Mouse (Mus musculus) stomach, embryonic 15.5 days (tissue): ENCODE data around the gene Cckbr. TPM values are rescaled to one million over a fixed set of nuclear protein-coding genes. Genes with fewer than 3 reads are reported as not detected.

Experiments used
- ATAC-seq: fragments of 200-750 bp; cut with Nextera tagmentation; 2 replicates; pipeline ENCODE4 v1.8.0; 2017; ENCODE audit warnings: low read depth, moderate number of reproducible peaks, moderate TSS enrichment; ENCODE audit not compliant: insufficient read depth, low FRiP score
- H3K27ac ChIP-seq: fragments of 300-500 bp; sonication (generic); 2 replicates; pipeline ENCODE4 v1.5.1; 2015; ENCODE audit warnings: mild to moderate bottlenecking, inconsistent platforms
- H3K27me3 ChIP-seq: fragments of 300-500 bp; sonication (generic); replicated peaks from 2 replicates; pipeline ENCODE4 v1.6.1; 2015; ENCODE audit warnings: inconsistent platforms
- H3K36me3 ChIP-seq: fragments of 300-500 bp; sonication (generic); 2 replicates; pipeline ENCODE4 v1.6.1; 2015; ENCODE audit warnings: inconsistent platforms
- H3K4me1 ChIP-seq: fragments of 300-500 bp; sonication (generic); 2 replicates; pipeline ENCODE4 v1.6.1; 2015; ENCODE audit warnings: inconsistent platforms
- H3K4me2 ChIP-seq: fragments of 300-500 bp; sonication (generic); 2 replicates; pipeline ENCODE4 v1.6.1; 2015; ENCODE audit warnings: mild to moderate bottlenecking, inconsistent platforms
- H3K4me3 ChIP-seq: fragments of 300-500 bp; sonication (generic); replicated peaks from 2 replicates; pipeline ENCODE4 v1.5.1; 2015; ENCODE audit warnings: inconsistent platforms
- H3K9ac ChIP-seq: fragments of 300-500 bp; sonication (generic); 2 replicates; pipeline ENCODE4 v1.6.1; 2015; ENCODE audit warnings: inconsistent platforms
- H3K9me3 ChIP-seq: fragments of 300-500 bp; sonication (generic); 2 replicates; pipeline ENCODE4 v1.6.1; 2016; ENCODE audit warnings: inconsistent platforms
- WGBS: fragments of 180-500 bp; shearing (Covaris S2); methylation state at CpG from one replicate; pipeline ENCODE4 v1.1.7; 2015; 5-methylcytosine and 5-hydroxymethylcytosine counted together
- polyA plus RNA-seq: library from polyadenylated mRNA; unstranded; fragments of >200 nt; fragmentation: Nextera tagmentation; extraction: Ambion mirVana; gene quantifications from 2 replicates; pipeline ENCODE4 v1.2.1, GENCODE M21; 2015

Gene Cckbr
- polyA plus RNA-seq, 1 experiment from 2014 or later: 0.57 TPM

DNA sequence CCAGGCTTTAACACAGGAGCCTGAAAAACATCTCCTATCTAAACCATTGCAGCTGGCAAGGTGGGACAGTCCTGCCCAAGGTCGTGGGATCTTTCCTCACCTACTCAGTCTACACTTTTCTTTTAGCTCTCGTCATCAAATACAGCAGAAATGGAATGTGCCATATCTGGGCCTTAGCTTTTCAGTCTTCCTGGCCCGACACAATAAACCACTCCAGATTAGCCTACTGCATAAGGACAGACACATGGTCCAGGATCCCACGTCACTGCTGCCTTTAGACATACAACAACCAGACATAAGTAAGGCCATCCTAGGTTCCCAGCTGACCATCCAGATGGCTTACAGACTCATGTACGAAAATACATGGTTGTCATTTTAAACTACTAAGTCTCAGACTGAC, 84.6 kb downstream of the Cckbr start:
- WGBS: 81% methylated on average over 5 of the region's 5 CpGs
- ATAC-seq: no peak
- no peaks in the 10 kb centered on the region for H3K9me3 ChIP-seq

DNA sequence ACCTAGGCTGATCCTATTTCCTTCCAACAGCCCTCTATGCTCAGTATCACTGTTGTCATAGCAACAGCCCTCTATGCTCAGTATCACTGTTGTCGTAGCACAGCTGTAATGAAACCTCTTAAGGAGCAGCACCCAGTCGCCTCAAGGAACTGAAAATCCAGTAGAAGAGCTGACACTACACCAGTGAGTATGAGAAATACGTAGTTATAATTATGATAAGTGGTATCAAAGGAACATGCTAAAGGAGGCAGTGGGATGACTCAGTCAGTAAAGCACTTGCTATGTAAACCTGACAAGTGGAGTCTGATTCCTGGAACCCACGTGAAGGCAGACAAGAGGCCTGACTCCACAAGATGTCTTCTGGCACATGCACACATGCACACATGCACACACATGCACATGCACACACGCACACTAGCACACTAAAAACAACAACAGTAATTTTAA, 88.3 kb downstream of the Cckbr start:
- Histone ChIP-seq H3K4me2 (no peak overlapping the region), H3K4me3 (no peak overlapping the region), H3K27me3 (no peaks in the 10 kb centered on the region), H3K4me1 (no peaks in the 10 kb centered on the region), H3K9me3 (no peaks in the 10 kb centered on the region), H3K27ac (no peak overlapping the region), H3K9ac (no peak overlapping the region), H3K36me3 (no peaks in the 10 kb centered on the region)
- 48% methylated on average over 5 of the region's 5 CpGs for WGBS
- no peak for ATAC-seq

More for the DNA sequence above, 84.6 kb downstream of the Cckbr start:
- Histone ChIP-seq H3K9ac (no peak overlapping the region), H3K36me3 (no peaks in the 10 kb centered on the region), H3K4me3 (no peak overlapping the region), H3K27ac (no peak overlapping the region), H3K4me1 (no peaks in the 10 kb centered on the region), H3K4me2 (no peak overlapping the region), H3K27me3 (no peaks in the 10 kb centered on the region)

DNA sequence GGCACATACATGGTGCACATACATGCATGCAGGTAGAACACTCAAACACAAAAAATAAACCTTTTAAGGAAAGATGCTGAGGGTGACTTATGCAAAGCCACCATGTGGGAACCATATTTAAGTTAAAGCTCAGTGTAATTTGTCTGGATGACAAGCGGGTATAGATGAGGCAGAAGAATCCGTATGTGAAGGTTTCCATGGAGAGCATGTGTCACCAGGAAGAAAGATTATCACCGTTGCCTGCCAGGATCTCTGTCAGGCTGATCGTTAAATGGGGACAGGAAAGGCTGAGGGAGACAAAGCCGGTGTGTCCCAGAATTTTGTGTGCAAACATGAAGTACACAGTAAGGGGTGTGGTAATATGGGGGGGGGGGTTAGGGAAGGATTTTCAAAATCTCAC, 89.0 kb downstream of the Cckbr start:
- H3K9me3 ChIP-seq: no peaks in the 10 kb centered on the region
- H3K9ac ChIP-seq: no peak overlapping the region
- no peaks in the 10 kb centered on the region for H3K27me3 ChIP-seq
- 31% methylated on average over 5 of the region's 5 CpGs for WGBS
- no peaks in the 10 kb centered on the region for H3K4me1 ChIP-seq
- H3K27ac ChIP-seq: no peak overlapping the region
- no peak overlapping the region for H3K4me2 ChIP-seq
- no peak overlapping the region for H3K4me3 ChIP-seq
- H3K36me3 ChIP-seq: no peaks in the 10 kb centered on the region
- ATAC-seq: no peak

DNA sequence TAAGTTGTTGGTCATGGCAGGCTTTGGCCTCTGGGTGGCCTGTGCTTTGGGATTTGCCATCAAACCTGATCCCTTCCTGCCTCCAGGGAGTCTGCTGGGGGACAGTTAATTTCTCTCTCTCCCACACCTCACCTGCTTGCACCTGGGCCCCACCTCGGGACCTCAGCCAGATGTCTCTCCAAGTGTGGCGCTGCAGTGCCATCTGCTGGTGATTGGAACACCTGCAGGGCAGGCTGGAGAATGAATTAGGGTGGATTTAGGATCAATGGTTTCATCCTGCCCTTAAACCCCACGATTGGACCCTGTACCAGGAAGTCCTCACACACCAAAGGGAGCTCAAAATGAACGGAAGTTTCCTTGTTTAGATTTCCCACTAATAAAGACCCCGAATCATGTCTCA, 89.6 kb downstream of the Cckbr start:
- no peaks in the 10 kb centered on the region for H3K4me1 ChIP-seq
- ATAC-seq: no peak
- WGBS: 10% methylated on average over 5 of the region's 5 CpGs
- no peak overlapping the region for H3K27ac ChIP-seq
- H3K27me3 ChIP-seq: no peaks in the 10 kb centered on the region
- no peak overlapping the region for H3K9ac ChIP-seq
- H3K4me3 ChIP-seq: no peak overlapping the region
- H3K9me3 ChIP-seq: no peaks in the 10 kb centered on the region
- no peak overlapping the region for H3K4me2 ChIP-seq
- no peaks in the 10 kb centered on the region for H3K36me3 ChIP-seq

DNA sequence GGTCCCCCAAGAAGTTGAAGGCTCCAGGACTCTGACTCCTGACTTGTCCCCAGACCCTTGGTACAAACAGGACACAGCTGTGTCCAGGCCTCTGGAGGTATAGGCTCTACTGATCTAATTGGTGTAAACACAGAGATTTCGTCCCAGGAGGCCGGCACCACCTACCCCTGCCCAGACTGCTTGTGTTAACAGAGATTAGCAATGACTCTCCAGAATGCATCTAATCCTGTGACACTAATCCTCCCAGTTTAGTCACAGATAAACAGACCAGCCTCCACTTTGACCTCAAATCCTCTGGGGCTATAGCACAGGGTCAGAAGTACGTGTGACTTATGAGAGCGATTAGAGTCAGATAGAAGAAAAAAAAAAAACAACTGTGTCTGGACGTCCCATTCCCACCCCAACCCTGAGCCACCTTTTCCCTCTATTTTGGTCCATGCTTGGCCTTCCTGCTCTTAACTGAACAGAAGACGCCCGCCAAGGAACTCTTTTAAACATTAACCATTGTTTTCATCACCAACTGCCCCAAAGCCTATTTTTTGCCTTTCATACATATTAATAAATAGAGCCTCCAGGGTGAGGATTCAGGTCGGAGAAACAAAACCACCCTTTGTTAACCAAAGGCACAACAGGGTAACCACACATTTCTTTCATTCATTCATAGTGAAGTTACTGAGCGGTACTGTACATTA, 91.3 kb downstream of the Cckbr start:
- no peaks in the 10 kb centered on the region for H3K4me1 ChIP-seq
- H3K9me3 ChIP-seq: no peaks in the 10 kb centered on the region
- ATAC-seq: no peak
- H3K9ac ChIP-seq: no peak overlapping the region
- no peaks in the 10 kb centered on the region for H3K36me3 ChIP-seq
- no peaks in the 10 kb centered on the region for H3K27me3 ChIP-seq
- H3K4me3 ChIP-seq: no peak overlapping the region
- H3K4me2 ChIP-seq: no peak overlapping the region
- no peak overlapping the region for H3K27ac ChIP-seq
- 42% methylated on average over 9 of the region's 9 CpGs for WGBS

DNA sequence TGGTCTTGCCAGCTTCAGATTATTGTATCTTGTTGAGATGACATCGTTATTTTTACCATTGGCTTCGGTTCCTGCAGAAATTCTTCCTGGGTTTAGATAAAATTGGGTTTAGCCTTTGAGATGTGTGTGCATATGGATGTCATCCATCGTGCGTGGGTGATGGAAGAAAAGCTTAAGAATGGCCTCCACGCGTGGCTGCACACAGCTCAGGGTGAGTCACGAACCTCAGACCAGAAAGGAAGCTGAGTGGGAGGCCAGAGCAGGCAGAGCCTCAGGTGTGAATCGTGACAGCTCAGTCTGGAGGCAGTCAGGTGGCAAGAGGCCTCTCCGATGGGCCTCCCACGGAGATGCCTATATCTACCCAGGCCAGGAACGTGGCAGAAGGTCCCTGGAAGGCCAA, 93.8 kb downstream of the Cckbr start:
- no peaks in the 10 kb centered on the region for H3K36me3 ChIP-seq
- H3K4me3 ChIP-seq: no peak overlapping the region
- H3K9ac ChIP-seq: no peak overlapping the region
- WGBS: 63% methylated on average over 11 of the region's 11 CpGs
- H3K4me2 ChIP-seq: no peak overlapping the region
- H3K27ac ChIP-seq: no peak overlapping the region
- ATAC-seq: no peak
- no peaks in the 10 kb centered on the region for H3K9me3 ChIP-seq
- no peaks in the 10 kb centered on the region for H3K27me3 ChIP-seq
- no peaks in the 10 kb centered on the region for H3K4me1 ChIP-seq

DNA sequence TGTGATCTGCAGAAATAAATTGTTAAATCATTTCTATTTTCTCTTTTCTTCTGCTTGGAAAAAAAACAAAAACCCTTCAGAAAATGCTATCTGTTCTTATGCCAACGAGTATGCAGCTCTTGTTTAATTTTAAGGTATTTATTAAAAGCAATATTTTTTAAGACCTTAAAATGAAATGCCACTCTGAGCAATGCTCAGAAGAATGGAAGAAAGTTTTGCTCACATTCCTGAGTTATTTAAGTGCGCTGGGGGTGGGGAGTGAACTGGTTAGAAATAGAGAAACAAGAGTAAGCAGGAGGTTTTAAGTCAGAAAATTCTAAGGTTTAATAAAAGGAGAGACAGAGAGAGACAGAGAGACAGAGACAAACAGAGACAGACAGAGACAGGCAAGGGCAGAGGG, 94.2 kb downstream of the Cckbr start:
- no peaks in the 10 kb centered on the region for H3K9me3 ChIP-seq
- no peaks in the 10 kb centered on the region for H3K36me3 ChIP-seq
- H3K4me2 ChIP-seq: no peak overlapping the region
- no peak overlapping the region for H3K9ac ChIP-seq
- no peak overlapping the region for H3K27ac ChIP-seq
- H3K4me3 ChIP-seq: no peak overlapping the region
- 70% methylated on average over 2 of the region's 2 CpGs for WGBS
- no peaks in the 10 kb centered on the region for H3K4me1 ChIP-seq
- ATAC-seq: no peak
- H3K27me3 ChIP-seq: no peaks in the 10 kb centered on the region

DNA sequence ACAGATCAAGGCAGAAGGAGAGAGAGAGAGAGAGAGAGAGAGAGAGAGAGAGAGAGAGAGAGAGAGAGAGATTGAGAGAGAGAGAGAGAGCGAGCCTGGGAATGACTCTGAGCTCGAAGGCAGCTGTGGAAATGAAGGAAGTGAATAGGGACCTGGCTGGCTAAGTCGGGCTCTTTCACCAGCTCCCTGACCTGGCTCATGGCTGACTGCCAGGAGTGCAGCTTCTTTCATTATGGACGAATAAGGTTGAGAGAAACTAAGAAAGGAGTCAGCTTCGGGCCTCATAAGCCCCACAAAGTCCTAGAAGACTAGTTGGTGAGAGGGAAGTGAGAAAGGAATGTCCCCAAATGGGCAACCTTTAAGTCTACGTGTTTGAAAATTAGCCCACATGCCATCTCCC, 94.7 kb downstream of the Cckbr start:
- Histone ChIP-seq H3K4me1 (no peaks in the 10 kb centered on the region), H3K9ac (no peak overlapping the region), H3K9me3 (no peaks in the 10 kb centered on the region), H3K4me3 (no peak overlapping the region), H3K27ac (no peak overlapping the region), H3K27me3 (no peaks in the 10 kb centered on the region), H3K4me2 (no peak overlapping the region), H3K36me3 (no peaks in the 10 kb centered on the region)
- WGBS: 34% methylated on average over 6 of the region's 6 CpGs
- ATAC-seq: no peak

Other genes with a start within 250 kb of the Cckbr start
- gene Olfr685, start 239.7 kb upstream of the Cckbr start, polyA plus RNA-seq: not detected in 2 replicates
- not detected in 2 replicates for gene Olfr686, start 218.2 kb upstream of the Cckbr start, polyA plus RNA-seq
- not detected in 2 replicates for gene Olfr688, start 137.6 kb upstream of the Cckbr start, polyA plus RNA-seq
- 0.08 TPM in 1 of 2 replicates, not detected in the other for gene Olfr689, start 114.6 kb upstream of the Cckbr start, polyA plus RNA-seq
- not detected in 2 replicates for gene Olfr690, start 91.6 kb upstream of the Cckbr start, polyA plus RNA-seq
- not detected in 2 replicates for gene Olfr691, start 83.5 kb upstream of the Cckbr start, polyA plus RNA-seq
- gene Olfr692, start 57.5 kb upstream of the Cckbr start, polyA plus RNA-seq: not detected in 2 replicates
- not detected in 2 replicates for gene Gm5901, start 50.7 kb upstream of the Cckbr start, polyA plus RNA-seq
- 40.7 and 44.0 TPM in 2 replicates for gene Fam160a2, start 25.7 kb upstream of the Cckbr start, polyA plus RNA-seq
- not detected in 2 replicates for gene Cnga4, start 21.2 kb upstream of the Cckbr start, polyA plus RNA-seq
- gene Cavin3, start 56.6 kb downstream of the Cckbr start, polyA plus RNA-seq: 115 and 131 TPM in 2 replicates
- 31.5 and 31.8 TPM in 2 replicates for gene Smpd1, start 128.6 kb downstream of the Cckbr start, polyA plus RNA-seq
- gene Apbb1, start 155.9 kb downstream of the Cckbr start, polyA plus RNA-seq: 31.3 and 36.1 TPM in 2 replicates
- 7.0 and 17.7 TPM in 2 replicates for gene Hpx, start 174.4 kb downstream of the Cckbr start, polyA plus RNA-seq
- gene Trim3, start 207.8 kb downstream of the Cckbr start, polyA plus RNA-seq: 27.8 and 29.8 TPM in 2 replicates
- 189 and 199 TPM in 2 replicates for gene Timm10b, start 214.3 kb downstream of the Cckbr start, polyA plus RNA-seq
- 69.0 and 81.8 TPM in 2 replicates for gene Arfip2, start 214.7 kb downstream of the Cckbr start, polyA plus RNA-seq
- 24.2 and 37.0 TPM in 2 replicates for gene Gm45799, start 214.8 kb downstream of the Cckbr start, polyA plus RNA-seq
- 0.71 and 0.95 TPM in 2 replicates for gene Dnhd1, start 225.1 kb downstream of the Cckbr start, polyA plus RNA-seq